Mouse (Mus musculus) stomach, embryonic 14.5 days (tissue): ENCODE results near the gene Ikzf1. TPM values are rescaled to one million over a fixed set of nuclear protein-coding genes. Genes with fewer than 3 reads are reported as not detected.

Experiments used
- ATAC-seq: fragments of 200-750 bp; cut with Nextera tagmentation; 2 replicates; pipeline ENCODE4 v1.8.0; 2017; ENCODE audit warnings: low read depth, moderate TSS enrichment; ENCODE audit not compliant: insufficient number of reproducible peaks, insufficient read depth, low FRiP score
- H3K27ac ChIP-seq: fragments of 300-500 bp; sonication (generic); 2 replicates; pipeline ENCODE4 v1.5.1; 2014; ENCODE audit warnings: mild to moderate bottlenecking, low read length, moderate library complexity, mixed read lengths
- H3K27me3 ChIP-seq: fragments of 300-500 bp; sonication (generic); 2 replicates; pipeline ENCODE4 v1.6.1; 2014; ENCODE audit warnings: low read length, control low read depth, mixed read lengths; ENCODE audit not compliant: control insufficient read depth, insufficient read depth
- H3K36me3 ChIP-seq: fragments of 300-500 bp; sonication (generic); 2 replicates; pipeline ENCODE4 v1.6.1; 2014; ENCODE audit warnings: mild to moderate bottlenecking, control low read depth, low read length, moderate library complexity, mixed read lengths; ENCODE audit not compliant: control insufficient read depth, insufficient read depth
- H3K4me1 ChIP-seq: fragments of 300-500 bp; sonication (generic); 2 replicates; pipeline ENCODE4 v1.6.1; 2014; ENCODE audit warnings: low read length, control low read depth, mixed read lengths; ENCODE audit not compliant: control insufficient read depth, insufficient read depth
- H3K4me2 ChIP-seq: fragments of 300-500 bp; sonication (generic); replicated peaks from 2 replicates; pipeline ENCODE4 v1.6.1; 2014; ENCODE audit warnings: low read depth, low read length, control low read depth
- H3K4me3 ChIP-seq: fragments of 300-500 bp; sonication (generic); 2 replicates; pipeline ENCODE4 v1.5.1; 2014; ENCODE audit warnings: low read depth, low read length, control low read depth
- H3K9ac ChIP-seq: fragments of 300-500 bp; sonication (generic); replicated peaks from 2 replicates; pipeline ENCODE4 v1.6.1; 2014; ENCODE audit warnings: low read depth, mild to moderate bottlenecking, control low read depth, low read length, moderate library complexity, mixed read lengths
- H3K9me3 ChIP-seq: fragments of 300-500 bp; sonication (generic); 2 replicates; pipeline ENCODE4 v1.6.1; 2016; ENCODE audit warnings: low read depth, low read length, control low read depth; ENCODE audit not compliant: control insufficient read depth
- WGBS: fragments of 180-500 bp; shearing (Covaris S2); extraction: QIAGEN DNeasy Blood & Tissue Kit; methylation state at CpG from one replicate; pipeline ENCODE4 v1.1.7; 2014; 5-methylcytosine and 5-hydroxymethylcytosine counted together
- polyA plus RNA-seq: library from polyadenylated mRNA; unstranded; fragments of >200 nt; fragmentation: Nextera tagmentation; extraction: Ambion mirVana; gene quantifications from 2 replicates; pipeline ENCODE4 v1.2.1, GENCODE M21; 2014

Gene Ikzf1
- polyA plus RNA-seq, 1 experiment from 2014 or later: 2.2 TPM

GRCm38 (mm10) chr11:11686569-11687051 is 1.8 kb downstream of the Ikzf1 start:
- no peak overlapping the region for H3K27ac ChIP-seq
- H3K36me3 ChIP-seq: no peaks in the 10 kb centered on the region
- no peaks in the 10 kb centered on the region for H3K9me3 ChIP-seq
- H3K27me3 ChIP-seq: peaks cover 14% of the 10 kb centered on the region
- H3K4me2 ChIP-seq: peak overlapping the region; percentile 99
- H3K4me3 ChIP-seq: peak overlapping the region; percentile 64
- peaks cover 3% of the 10 kb centered on the region; the same call in 1 of the 2 replicates for H3K4me1 ChIP-seq
- H3K9ac ChIP-seq: no peak overlapping the region
- 10% methylated on average over 16 of the region's 16 CpGs for WGBS
- ATAC-seq: no peak

GRCm38 (mm10) chr11:11687551-11688185 is 2.9 kb downstream of the Ikzf1 start:
- Histone ChIP-seq H3K4me1 (peaks cover 3% of the 10 kb centered on the region; the same call in 1 of the 2 replicates), H3K9me3 (no peaks in the 10 kb centered on the region), H3K36me3 (no peaks in the 10 kb centered on the region), H3K4me2 (no peak overlapping the region), H3K27me3 (peaks cover 14% of the 10 kb centered on the region), H3K27ac (no peak overlapping the region), H3K4me3 (no peak overlapping the region), H3K9ac (no peak overlapping the region)
- 91% methylated on average over 8 of the region's 8 CpGs for WGBS
- no peak for ATAC-seq

GRCm38 (mm10) chr11:11688766-11689330 is 4.0 kb downstream of the Ikzf1 start:
- WGBS: 68% methylated on average over 6 of the region's 6 CpGs
- Histone ChIP-seq H3K9ac (no peak overlapping the region), H3K36me3 (no peaks in the 10 kb centered on the region), H3K4me3 (no peak overlapping the region), H3K4me1 (peaks cover 3% of the 10 kb centered on the region; the same call in 1 of the 2 replicates), H3K27ac (no peak overlapping the region), H3K9me3 (no peaks in the 10 kb centered on the region), H3K4me2 (no peak overlapping the region), H3K27me3 (peaks cover 14% of the 10 kb centered on the region)
- no peak for ATAC-seq

- Histone ChIP-seq H3K4me2 (no peak overlapping the region), H3K27ac (no peak overlapping the region), H3K4me3 (no peak overlapping the region), H3K36me3 (no peaks in the 10 kb centered on the region), H3K4me1 (peaks cover 3% of the 10 kb centered on the region; the same call in 1 of the 2 replicates), H3K27me3 (peaks cover 7% of the 10 kb centered on the region), H3K9me3 (no peaks in the 10 kb centered on the region), H3K9ac (no peak overlapping the region)
- ATAC-seq: no peak
These were observed 4.9 kb downstream of the Ikzf1 start for GRCm38 (mm10) chr11:11689701-11690058.

GRCm38 (mm10) chr11:11690059-11690844 is 5.4 kb downstream of the Ikzf1 start:
- peaks cover 3% of the 10 kb centered on the region; the same call in 1 of the 2 replicates for H3K4me1 ChIP-seq
- no peak for ATAC-seq
- no peak overlapping the region for H3K27ac ChIP-seq
- 71% methylated on average over 11 of the region's 11 CpGs for WGBS
- no peak overlapping the region for H3K9ac ChIP-seq
- H3K27me3 ChIP-seq: peaks cover 1% of the 10 kb centered on the region; the same call in 1 of the 2 replicates
- no peaks in the 10 kb centered on the region for H3K36me3 ChIP-seq
- no peak overlapping the region for H3K4me3 ChIP-seq
- no peaks in the 10 kb centered on the region for H3K9me3 ChIP-seq
- H3K4me2 ChIP-seq: no peak overlapping the region

GRCm38 (mm10) chr11:11690845-11691196 is 6.0 kb downstream of the Ikzf1 start:
- Histone ChIP-seq H3K27ac (no peak overlapping the region), H3K27me3 (no peaks in the 10 kb centered on the region; the same call in 1 of the 2 replicates), H3K4me2 (no peak overlapping the region), H3K4me3 (no peak overlapping the region), H3K4me1 (peaks cover 3% of the 10 kb centered on the region; the same call in 1 of the 2 replicates), H3K9ac (no peak overlapping the region), H3K9me3 (no peaks in the 10 kb centered on the region), H3K36me3 (no peaks in the 10 kb centered on the region)
- no peak for ATAC-seq
- WGBS: 89% methylated on average over 8 of the region's 8 CpGs

GRCm38 (mm10) chr11:11691324-11692058 is 6.7 kb downstream of the Ikzf1 start:
- Histone ChIP-seq H3K9me3 (no peaks in the 10 kb centered on the region), H3K27ac (no peak overlapping the region), H3K9ac (no peak overlapping the region), H3K27me3 (no peaks in the 10 kb centered on the region), H3K4me2 (no peak overlapping the region), H3K4me1 (peaks cover 2% of the 10 kb centered on the region; the same call in 1 of the 2 replicates), H3K4me3 (no peak overlapping the region), H3K36me3 (no peaks in the 10 kb centered on the region)
- WGBS: 81% methylated on average over 14 of the region's 14 CpGs
- no peak for ATAC-seq

- H3K4me2 ChIP-seq: no peak overlapping the region
- ATAC-seq: no peak
- H3K4me3 ChIP-seq: no peak overlapping the region
- no peak overlapping the region for H3K9ac ChIP-seq
- no peaks in the 10 kb centered on the region for H3K27me3 ChIP-seq
- H3K4me1 ChIP-seq: no peaks in the 10 kb centered on the region
- H3K27ac ChIP-seq: no peak overlapping the region
- H3K9me3 ChIP-seq: no peaks in the 10 kb centered on the region
- 84% methylated on average over 10 of the region's 10 CpGs for WGBS
- H3K36me3 ChIP-seq: no peaks in the 10 kb centered on the region
These were observed 7.9 kb downstream of the Ikzf1 start for GRCm38 (mm10) chr11:11692558-11693166.
